Mouse (Mus musculus): Measurements from ENCODE around the gene Gpr161. TPM values are rescaled to one million over a fixed set of nuclear protein-coding genes. Genes with fewer than 3 reads are reported as not detected.
A peak's percentile ranks its signal among the peaks of the same experiment; 100 is the strongest.

Gene Gpr161
- polyA plus RNA-seq, 2 experiments, result 1.8 to 9.4 TPM

DNA sequence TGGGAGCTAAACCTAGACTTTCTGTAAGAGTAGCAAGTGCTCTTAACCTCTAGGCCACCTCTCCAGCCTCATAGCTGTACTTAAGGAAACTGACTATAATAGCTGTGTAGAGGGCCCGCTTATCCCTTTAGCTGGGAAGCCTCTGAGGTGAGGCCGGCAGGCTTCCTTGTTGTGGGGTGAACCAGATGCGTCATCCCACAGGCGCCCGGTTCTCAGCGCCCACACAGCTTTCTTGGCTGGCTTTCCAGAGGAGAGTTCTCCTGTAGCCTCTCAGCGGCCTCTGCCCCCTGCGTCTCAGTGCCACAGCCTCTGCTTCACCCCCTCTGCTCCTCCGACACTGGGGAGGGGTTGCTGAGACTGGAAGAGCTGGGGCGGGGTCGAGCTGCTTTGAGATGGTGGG is 20.8 kb downstream of the Gpr161 start:
- 60% methylated on average over 11 of the region's 11 CpGs for WGBS

DNA sequence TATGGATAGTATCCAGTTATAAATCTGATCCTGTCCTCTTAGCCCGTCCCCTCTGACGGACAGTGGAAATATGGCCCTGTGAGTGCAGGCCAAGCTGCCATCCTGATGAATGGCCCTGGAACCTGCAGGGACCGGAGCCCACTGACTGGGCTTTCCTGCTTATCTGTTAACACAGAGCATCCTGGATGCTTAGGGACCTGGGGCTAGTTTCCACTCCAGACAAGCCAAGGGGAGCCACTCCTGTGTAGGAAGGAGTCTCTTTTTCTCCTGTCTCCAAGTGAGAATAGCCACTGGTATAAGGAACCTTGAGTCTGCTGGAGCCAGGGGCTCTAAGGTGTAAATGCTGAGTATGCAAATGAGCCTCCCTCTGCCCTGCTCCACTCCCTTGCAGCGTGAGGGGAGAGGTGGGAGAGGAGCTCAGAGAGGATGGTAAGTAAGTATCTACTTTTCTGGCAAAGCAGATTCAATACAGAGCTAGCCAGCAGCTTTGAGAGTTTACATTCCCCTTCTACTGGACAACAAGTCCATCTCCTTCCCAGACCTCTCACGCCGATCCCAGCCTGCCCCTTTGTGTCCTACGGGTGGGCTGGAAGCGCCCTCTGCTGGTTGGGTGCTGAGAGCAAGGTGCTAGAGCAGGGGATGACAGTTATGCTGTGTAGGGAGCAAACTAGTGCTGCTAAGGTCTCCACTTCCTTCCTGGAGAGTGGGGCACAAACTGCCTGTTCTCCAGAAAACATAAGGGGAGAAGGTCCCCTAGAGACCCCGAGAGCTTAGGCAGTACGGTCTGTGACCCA is 24.7 kb downstream of the Gpr161 start:
- H3K9ac ChIP-seq (ENCODE audit: low read depth, low read length, severe bottlenecking), result no peak overlapping the region
- H3K4me3 ChIP-seq (replicated peaks; ENCODE audit: low read length), result no peak overlapping the region
- no peak overlapping the region for H3K4me2 ChIP-seq (replicated peaks; ENCODE audit: low read depth, low read length, severe bottlenecking)
- DNase-seq (ENCODE audit: low spot score) (peak; percentile 47), ATAC-seq (ENCODE audit: low FRiP score, low read depth) (peak; percentile 60; the same call in 1 of the 2 replicates)
- H3K27me3 ChIP-seq (ENCODE audit: control insufficient read depth, insufficient read depth, low read length), result no peaks in the 10 kb centered on the region
- no peaks in the 10 kb centered on the region for H3K9me3 ChIP-seq (ENCODE audit: control insufficient read depth, low read length)
- TF ChIP-seq POLR2A (IDR thresholded peaks at IDR 0.05; ENCODE audit: borderline replicate concordance, extremely low read depth, insufficient read depth, insufficient read length), result no peak
- WGBS, result 45% methylated on average over 10 of the region's 10 CpGs
- no peaks in the 10 kb centered on the region for H3K4me1 ChIP-seq (ENCODE audit: control insufficient read depth, insufficient read depth, low read length)
- no peak overlapping the region for H3K27ac ChIP-seq (replicated peaks; ENCODE audit: low read depth, low read length)
- peaks cover 54% of the 10 kb centered on the region for H3K36me3 ChIP-seq (ENCODE audit: control insufficient read depth, insufficient read depth, low read length)

More for the DNA sequence above, 20.8 kb downstream of the Gpr161 start:
- no peak for ATAC-seq (ENCODE audit: low FRiP score, low read depth)
- DNase-seq (ENCODE audit: low spot score), result no peak
- Histone ChIP-seq H3K27me3 (ENCODE audit: control insufficient read depth, insufficient read depth, low read length) (no peaks in the 10 kb centered on the region), H3K9me3 (ENCODE audit: control insufficient read depth, low read length) (no peaks in the 10 kb centered on the region), H3K4me1 (ENCODE audit: control insufficient read depth, insufficient read depth, low read length) (no peaks in the 10 kb centered on the region), H3K9ac (ENCODE audit: low read depth, low read length, severe bottlenecking) (no peak overlapping the region), H3K4me3 (replicated peaks; ENCODE audit: low read length) (no peak overlapping the region), H3K36me3 (ENCODE audit: control insufficient read depth, insufficient read depth, low read length) (peaks cover 37% of the 10 kb centered on the region), H3K27ac (replicated peaks; ENCODE audit: low read depth, low read length) (no peak overlapping the region), H3K4me2 (replicated peaks; ENCODE audit: low read depth, low read length, severe bottlenecking) (no peak overlapping the region)
- no peak for TF ChIP-seq POLR2A (IDR thresholded peaks at IDR 0.05; ENCODE audit: borderline replicate concordance, extremely low read depth, insufficient read depth, insufficient read length)

DNA sequence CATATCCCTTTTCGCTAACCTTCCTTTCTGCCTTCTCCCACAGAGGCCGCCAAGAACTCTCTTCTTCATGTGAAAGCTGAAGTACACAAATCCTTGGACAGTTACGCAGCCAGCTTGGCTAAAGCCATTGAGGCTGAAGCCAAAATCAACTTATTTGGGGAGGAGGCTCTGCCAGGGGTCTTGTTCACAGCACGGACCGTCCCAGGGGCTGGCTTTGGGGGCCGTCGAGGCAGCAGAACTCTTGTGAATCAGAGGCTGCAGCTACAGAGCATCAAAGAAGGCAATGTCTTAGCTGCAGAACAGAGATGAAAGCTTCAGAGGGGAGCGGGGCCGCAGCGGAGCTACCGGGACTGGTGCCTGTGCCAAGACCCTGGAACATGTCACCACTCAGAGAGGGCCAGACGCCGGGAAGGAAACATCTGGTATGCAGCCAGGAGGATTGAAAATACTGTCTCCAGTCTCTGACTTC is 25.8 kb downstream of the Gpr161 start:
- no peak for TF ChIP-seq POLR2A (IDR thresholded peaks at IDR 0.05; ENCODE audit: borderline replicate concordance, extremely low read depth, insufficient read depth, insufficient read length)
- H3K9ac ChIP-seq (ENCODE audit: low read depth, low read length, severe bottlenecking), result no peak overlapping the region
- no peaks in the 10 kb centered on the region for H3K9me3 ChIP-seq (ENCODE audit: control insufficient read depth, low read length)
- no peaks in the 10 kb centered on the region for H3K27me3 ChIP-seq (ENCODE audit: control insufficient read depth, insufficient read depth, low read length)
- no peak overlapping the region for H3K4me2 ChIP-seq (replicated peaks; ENCODE audit: low read depth, low read length, severe bottlenecking)
- peak; percentile 50 for DNase-seq (ENCODE audit: low spot score)
- H3K36me3 ChIP-seq (ENCODE audit: control insufficient read depth, insufficient read depth, low read length), result peaks cover 55% of the 10 kb centered on the region
- H3K4me3 ChIP-seq (replicated peaks; ENCODE audit: low read length), result no peak overlapping the region
- H3K4me1 ChIP-seq (ENCODE audit: control insufficient read depth, insufficient read depth, low read length), result no peaks in the 10 kb centered on the region
- ATAC-seq (ENCODE audit: low FRiP score, low read depth), result peak; percentile 21; the same call in 1 of the 2 replicates
- H3K27ac ChIP-seq (replicated peaks; ENCODE audit: low read depth, low read length), result no peak overlapping the region
- 75% methylated on average over 13 of the region's 13 CpGs for WGBS

DNA sequence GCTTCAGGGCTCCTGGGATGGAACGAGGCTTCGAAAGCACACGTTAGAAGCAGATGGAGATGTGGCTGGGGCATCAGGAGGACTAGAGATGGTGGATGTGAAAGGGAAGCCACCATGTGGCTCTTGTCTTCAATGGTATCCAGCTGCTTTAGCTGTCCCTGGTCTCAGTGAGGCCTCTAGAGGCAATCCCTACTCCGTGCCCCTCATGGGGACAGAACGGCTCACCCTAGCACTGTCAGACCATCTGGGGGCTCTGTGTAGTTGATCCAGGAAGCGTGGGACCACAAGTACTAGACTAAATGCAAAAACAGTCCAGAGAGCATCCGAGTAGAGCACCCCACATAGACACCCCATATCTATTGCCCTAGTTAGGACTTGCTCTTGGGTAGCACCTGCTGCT is 26.3 kb downstream of the Gpr161 start:
- ATAC-seq (ENCODE audit: low FRiP score, low read depth) (no peak), DNase-seq (ENCODE audit: low spot score) (no peak)
- H3K9me3 ChIP-seq (ENCODE audit: control insufficient read depth, low read length), result no peaks in the 10 kb centered on the region
- peaks cover 55% of the 10 kb centered on the region for H3K36me3 ChIP-seq (ENCODE audit: control insufficient read depth, insufficient read depth, low read length)
- no peak overlapping the region for H3K4me2 ChIP-seq (replicated peaks; ENCODE audit: low read depth, low read length, severe bottlenecking)
- 80% methylated on average over 7 of the region's 7 CpGs for WGBS
- H3K27ac ChIP-seq (replicated peaks; ENCODE audit: low read depth, low read length), result no peak overlapping the region
- no peak overlapping the region for H3K4me3 ChIP-seq (replicated peaks; ENCODE audit: low read length)
- no peak for TF ChIP-seq POLR2A (IDR thresholded peaks at IDR 0.05; ENCODE audit: borderline replicate concordance, extremely low read depth, insufficient read depth, insufficient read length)
- H3K4me1 ChIP-seq (ENCODE audit: control insufficient read depth, insufficient read depth, low read length), result no peaks in the 10 kb centered on the region
- no peak overlapping the region for H3K9ac ChIP-seq (ENCODE audit: low read depth, low read length, severe bottlenecking)
- no peaks in the 10 kb centered on the region for H3K27me3 ChIP-seq (ENCODE audit: control insufficient read depth, insufficient read depth, low read length)

DNA sequence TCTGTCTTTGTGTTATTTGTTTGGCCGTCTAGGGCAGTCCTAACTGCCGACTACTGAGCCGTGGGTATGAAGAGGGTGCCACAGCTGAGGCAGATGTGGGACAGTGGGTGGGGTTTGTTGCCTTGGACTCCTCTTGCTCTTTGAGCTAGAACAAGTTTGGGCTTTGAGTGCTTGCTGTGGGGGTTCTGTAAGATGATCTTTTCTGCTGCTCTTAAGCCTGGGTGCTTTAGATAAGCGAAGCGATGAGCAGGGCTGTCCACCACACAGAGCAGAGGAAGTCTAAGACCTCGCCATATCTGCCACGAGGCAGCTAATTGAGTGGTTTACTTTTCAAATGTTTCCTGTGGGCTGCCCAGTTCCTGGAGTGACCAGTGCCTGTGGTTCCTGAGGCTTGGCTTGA is 27.3 kb downstream of the Gpr161 start:
- H3K4me2 ChIP-seq (replicated peaks; ENCODE audit: low read depth, low read length, severe bottlenecking), result no peak overlapping the region
- no peak for DNase-seq (ENCODE audit: low spot score)
- no peak overlapping the region for H3K4me3 ChIP-seq (replicated peaks; ENCODE audit: low read length)
- H3K27ac ChIP-seq (replicated peaks; ENCODE audit: low read depth, low read length), result no peak overlapping the region
- no peak overlapping the region for H3K9ac ChIP-seq (ENCODE audit: low read depth, low read length, severe bottlenecking)
- WGBS, result 91% methylated on average over 7 of the region's 7 CpGs
- peaks cover 53% of the 10 kb centered on the region for H3K36me3 ChIP-seq (ENCODE audit: control insufficient read depth, insufficient read depth, low read length)
- TF ChIP-seq POLR2A (IDR thresholded peaks at IDR 0.05; ENCODE audit: borderline replicate concordance, extremely low read depth, insufficient read depth, insufficient read length), result no peak
- no peaks in the 10 kb centered on the region for H3K27me3 ChIP-seq (ENCODE audit: control insufficient read depth, insufficient read depth, low read length)
- H3K4me1 ChIP-seq (ENCODE audit: control insufficient read depth, insufficient read depth, low read length), result 0 out of 2 replicates have a peak, but pooled peaks cover 2% of the 10 kb centered on the region
- ATAC-seq (ENCODE audit: low FRiP score, low read depth), result no peak
- no peaks in the 10 kb centered on the region for H3K9me3 ChIP-seq (ENCODE audit: control insufficient read depth, low read length)
